Mouse (Mus musculus) heart, postnatal 0 days (tissue): ENCODE measurements at regions not wholly inside any gene's neighbourhood (a gene's known extent, or its start where the extent isn't known, plus 50 kb on each side); places are given as distances from the start of the nearest gene placed in this dataset.

Experiments used
- ATAC-seq: fragments of 200-750 bp; cut with Nextera tagmentation; 2 replicates; pipeline ENCODE4 v1.8.0; 2017; ENCODE audit warnings: low read depth, moderate number of reproducible peaks, moderate library complexity; ENCODE audit not compliant: insufficient read depth
- DNase-seq: peaks from one replicate; pipeline ENCODE4 v3.0.0-alpha.2; 2016; ENCODE audit warnings: low spot score
- H3K27ac ChIP-seq: fragments of 300-500 bp; sonication (generic); 2 replicates; pipeline ENCODE4 v1.5.1; 2014; ENCODE audit warnings: low read depth, mild to moderate bottlenecking
- H3K27me3 ChIP-seq: fragments of 300-500 bp; sonication (generic); 2 replicates; pipeline ENCODE4 v1.6.1; 2014; ENCODE audit warnings: low read length, mixed read lengths; ENCODE audit not compliant: control insufficient read depth, insufficient read depth
- H3K36me3 ChIP-seq: fragments of 300-500 bp; sonication (generic); replicated peaks from 2 replicates; pipeline ENCODE4 v1.6.1; 2014; ENCODE audit warnings: low read length, mixed read lengths; ENCODE audit not compliant: control insufficient read depth, insufficient read depth
- H3K4me1 ChIP-seq: fragments of 300-500 bp; sonication (generic); 2 replicates; pipeline ENCODE4 v1.6.1; 2014; ENCODE audit warnings: antibody characterized with exemption; ENCODE audit not compliant: control insufficient read depth, insufficient read depth
- H3K4me2 ChIP-seq: fragments of 300-500 bp; sonication (generic); 2 replicates; pipeline ENCODE4 v1.6.1; 2014; ENCODE audit warnings: low read depth, mild to moderate bottlenecking, low read length, moderate library complexity
- H3K4me3 ChIP-seq: fragments of 300-500 bp; sonication (generic); 2 replicates; pipeline ENCODE4 v1.5.1; 2014; ENCODE audit warnings: low read depth, low read length
- H3K9ac ChIP-seq: fragments of 300-500 bp; sonication (generic); replicated peaks from 2 replicates; pipeline ENCODE4 v1.6.1; 2014; ENCODE audit warnings: low read depth, low read length, mixed read lengths
- H3K9me3 ChIP-seq: fragments of 300-500 bp; sonication (generic); replicated peaks from 2 replicates; pipeline ENCODE4 v1.6.1; 2016; ENCODE audit warnings: low read length; ENCODE audit not compliant: control insufficient read depth
- CTCF ChIP-seq: IDR thresholded peaks from 2 replicates; pipeline ENCODE4 v1.5.1; 2016; ENCODE audit warnings: antibody characterized with exemption, control low read depth, low read depth
- EP300 ChIP-seq: IDR thresholded peaks from 2 replicates; pipeline ENCODE4 v1.6.1; 2016; ENCODE audit warnings: antibody characterized with exemption, low read depth
- WGBS: fragments of 180-500 bp; shearing (Covaris S2); extraction: QIAGEN DNeasy Blood & Tissue Kit; methylation state at CpG from one replicate; pipeline ENCODE4 v1.1.7; 2014; 5-methylcytosine and 5-hydroxymethylcytosine counted together

DNA sequence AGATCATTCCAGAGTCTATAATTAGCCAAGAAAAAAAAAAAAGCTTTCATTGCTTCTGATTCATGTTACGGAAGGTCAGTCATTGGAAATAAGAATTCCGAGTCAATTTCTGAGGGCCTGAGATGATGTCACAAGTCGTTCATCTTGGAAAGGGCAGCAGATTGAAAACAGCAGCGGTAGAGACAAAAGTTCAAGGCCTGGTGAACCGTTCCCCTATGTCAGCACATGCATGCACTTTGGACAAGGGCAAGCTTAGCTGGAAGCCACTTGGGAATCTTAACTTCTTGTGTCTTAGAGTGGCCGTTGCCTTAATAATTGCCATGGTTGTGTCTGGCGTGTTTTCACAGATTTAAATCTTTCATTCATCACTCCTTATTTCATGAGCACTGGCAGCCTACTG is 65.6 kb upstream of the Fam13c start:
- Histone ChIP-seq H3K9ac (no peak overlapping the region), H3K4me1 (no peaks in the 10 kb centered on the region; the same call in 1 of the 2 replicates), H3K27me3 (no peaks in the 10 kb centered on the region), H3K27ac (no peak overlapping the region), H3K4me2 (no peak overlapping the region), H3K4me3 (no peak overlapping the region), H3K36me3 (no peaks in the 10 kb centered on the region), H3K9me3 (no peaks in the 10 kb centered on the region)
- DNase-seq (no peak), ATAC-seq (no peak)
- no peak for TF ChIP-seq EP300
- 63% methylated on average over 7 of the region's 7 CpGs for WGBS

- no peak for ATAC-seq
- Histone ChIP-seq H3K9me3 (no peaks in the 10 kb centered on the region), H3K4me1 (no peaks in the 10 kb centered on the region; the same call in 1 of the 2 replicates), H3K27ac (no peak overlapping the region), H3K36me3 (no peaks in the 10 kb centered on the region), H3K27me3 (no peaks in the 10 kb centered on the region), H3K9ac (no peak overlapping the region), H3K4me2 (no peak overlapping the region), H3K4me3 (no peak overlapping the region)
- 53% methylated on average over 7 of the region's 7 CpGs for WGBS
- DNase-seq = no peak
- TF ChIP-seq CTCF (no peak), EP300 (no peak)
These were observed 60.1 kb upstream of the Fam13c start for GRCm38 (mm10) chr10:70380041-70380651.

DNA sequence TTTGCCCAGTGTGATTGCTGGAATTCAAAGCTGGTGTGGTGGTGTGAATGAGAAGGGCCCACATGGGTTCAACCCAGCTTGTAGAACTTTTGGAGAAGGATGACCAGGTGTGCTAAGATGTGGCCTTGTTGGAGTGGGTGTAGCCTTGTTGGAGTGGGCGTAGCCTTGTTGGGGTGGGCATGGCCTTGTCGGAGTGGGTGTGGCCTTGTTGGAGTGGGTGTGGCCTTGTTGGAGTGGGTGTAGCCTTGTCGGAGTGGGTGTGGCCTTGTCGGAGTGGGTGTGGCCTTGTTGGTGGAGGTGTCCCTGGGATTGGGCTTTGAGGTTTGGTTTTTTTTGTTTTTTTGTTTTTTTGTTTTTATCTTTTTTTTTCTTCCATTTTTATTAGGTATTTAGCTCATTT is 55.6 kb upstream of the Fam13c start:
- no peak overlapping the region for H3K4me2 ChIP-seq
- WGBS = 62% methylated on average over 4 of the region's 4 CpGs
- no peak overlapping the region for H3K27ac ChIP-seq
- H3K9me3 ChIP-seq = peaks cover 4% of the 10 kb centered on the region; the same call in 1 of the 2 replicates
- no peak overlapping the region for H3K4me3 ChIP-seq
- ATAC-seq = no peak
- H3K27me3 ChIP-seq = no peaks in the 10 kb centered on the region
- no peaks in the 10 kb centered on the region for H3K36me3 ChIP-seq
- no peaks in the 10 kb centered on the region for H3K4me1 ChIP-seq
- H3K9ac ChIP-seq = no peak overlapping the region
- DNase-seq = no peak
- TF ChIP-seq EP300 = no peak
- no peak for TF ChIP-seq CTCF

- H3K9ac ChIP-seq = no peak overlapping the region
- H3K27ac ChIP-seq = no peak overlapping the region
- WGBS = 83% methylated on average over 5 of the region's 5 CpGs
- TF ChIP-seq CTCF (0 out of 2 replicates have a peak, but pooled peaks have one; percentile 8), EP300 (no peak)
- H3K9me3 ChIP-seq = peaks cover 4% of the 10 kb centered on the region; the same call in 1 of the 2 replicates
- H3K27me3 ChIP-seq = no peaks in the 10 kb centered on the region
- H3K4me2 ChIP-seq = no peak overlapping the region
- no peaks in the 10 kb centered on the region for H3K4me1 ChIP-seq
- DNase-seq = no peak
- H3K36me3 ChIP-seq = no peaks in the 10 kb centered on the region
- no peak overlapping the region for H3K4me3 ChIP-seq
- no peak for ATAC-seq
These were observed 52.6 kb upstream of the Fam13c start for GRCm38 (mm10) chr10:70387729-70388128.
